Mouse (Mus musculus): ENCODE data around the gene Inpp5k.

GRCm38 (mm10) chr11:75653781-75654470 lies 23.1 kb downstream of the Inpp5k start:
- TF ChIP-seq CTCF (IDR thresholded peaks at IDR 0.05; ENCODE audit: extremely low read depth, insufficient read depth, low read length) (no peak), POLR2A (IDR thresholded peaks at IDR 0.05; ENCODE audit: extremely low read depth, insufficient read depth, low read length) (no peak)

Data from cortical plate, adult 2 months (tissue).